Mouse (Mus musculus): ENCODE data around the gene Trim12a. TPM values are rescaled to one million over a fixed set of nuclear protein-coding genes. Genes with fewer than 3 reads are reported as not detected.
"Not testable (repeated sequence)": the region's sequence is repeated elsewhere in the genome, so short reads cannot be mapped to it uniquely, and the experiment has no call there.

Trim12a gene
- polyA plus RNA-seq (2015; fragmentation: Nextera tagmentation; extraction: Ambion mirVana) = 3.4 and 3.6 TPM in 2 replicates

- not testable (repeated sequence) for DNase-seq; H3K9me3 ChIP-seq (replicated peaks); H3K4me1 ChIP-seq (replicated peaks); H3K27me3 ChIP-seq; H3K36me3 ChIP-seq
- Histone ChIP-seq H3K4me3 (replicated peaks) (peak within 1 kb of the TSS; percentile 56), H3K4me2 (peak within 1 kb of the TSS; percentile 65), H3K9ac (peak within 1 kb of the TSS; percentile 12; the same call in 1 of the 2 replicates), H3K27ac (peak within 1 kb of the TSS; percentile 39; the same call in 1 of the 2 replicates)
- 15% methylated on average over 4 of the region's 4 CpGs for WGBS (ENCODE audit: insufficient replicate concordance)
- peak; percentile 98 for ATAC-seq (ENCODE audit: low read depth)
Observed at GRCm38 (mm10) chr7:104315369-104316080, at the start of gene Trim12a. Gene Trim12a, minus strand, starts transcription at chr7:104315466.

DNA sequence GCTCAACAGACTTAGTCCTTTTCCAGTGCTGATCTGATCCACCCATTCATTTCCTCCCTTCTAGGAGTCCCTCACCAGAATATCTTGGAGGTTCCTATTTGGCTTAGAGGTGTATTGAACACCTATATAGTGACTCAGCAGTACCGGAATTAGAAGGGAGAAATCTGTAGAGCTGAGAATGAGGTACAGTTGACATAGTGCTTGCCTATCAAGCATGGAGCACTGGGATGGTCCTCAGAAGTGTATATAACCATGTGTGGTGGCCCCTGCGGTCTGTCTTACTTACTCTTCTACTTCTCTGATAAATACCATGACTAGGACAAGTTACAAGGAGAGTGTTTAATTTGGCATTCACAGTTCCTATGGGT is 38.3 kb upstream of the Trim12a start:
- peaks cover 15% of the 10 kb centered on the region for H3K4me1 ChIP-seq (replicated peaks)
- ATAC-seq (ENCODE audit: low read depth) (peak; percentile 36), DNase-seq (no peak)
- H3K27me3 ChIP-seq = no peaks in the 10 kb centered on the region
- WGBS (ENCODE audit: insufficient replicate concordance) = 73% methylated on average over 2 of the region's 2 CpGs
- H3K9me3 ChIP-seq (replicated peaks) = no peaks in the 10 kb centered on the region
- H3K27ac ChIP-seq = peak overlapping the region; percentile 41; the same call in 1 of the 2 replicates
- H3K4me2 ChIP-seq = peak overlapping the region; percentile 72
- no peaks in the 10 kb centered on the region for H3K36me3 ChIP-seq
- no peak overlapping the region; the same call in 1 of the 2 replicates for H3K9ac ChIP-seq
- H3K4me3 ChIP-seq (replicated peaks) = peak overlapping the region; percentile 62

DNA sequence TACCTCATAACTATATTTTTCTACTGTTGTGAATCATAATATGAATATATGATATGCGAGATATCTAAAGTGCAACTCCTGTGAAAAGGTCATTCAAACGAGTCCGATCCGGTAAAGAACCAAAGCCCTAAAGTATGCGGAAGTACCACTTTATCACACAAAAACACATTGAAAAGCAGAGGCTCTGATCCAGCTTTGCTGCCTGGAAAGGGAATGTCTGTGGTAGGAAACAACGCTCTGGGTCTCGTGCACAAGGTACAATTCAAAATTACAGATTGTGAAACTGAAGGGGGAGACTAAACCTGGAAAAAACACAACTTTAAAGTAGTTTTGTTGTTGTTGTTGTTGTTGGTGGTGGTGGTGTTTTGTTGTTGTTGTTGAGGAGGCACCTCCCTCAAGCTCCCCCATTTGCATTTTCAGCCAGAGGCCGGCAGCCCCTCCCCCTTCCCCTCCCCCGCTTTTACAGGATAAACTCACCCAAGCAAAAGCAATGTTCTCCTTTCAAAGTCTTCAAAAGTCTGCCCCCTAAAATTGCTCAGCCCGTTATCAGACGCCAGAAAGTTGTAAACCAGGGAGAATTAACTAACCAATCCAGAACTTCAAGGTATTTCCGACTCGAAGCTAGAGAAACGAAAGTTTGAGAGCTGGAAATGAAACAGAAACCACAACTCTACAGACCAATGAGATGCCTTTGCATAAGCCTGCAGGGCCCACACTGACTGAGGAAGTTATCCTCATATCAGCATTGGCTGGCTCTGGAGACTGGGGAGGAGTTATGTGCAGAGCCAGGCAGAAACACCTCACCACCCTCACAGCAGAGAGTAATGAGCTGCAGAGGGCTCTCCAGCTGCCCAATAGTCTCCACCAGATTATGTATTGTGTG is 37.7 kb upstream of the Trim12a start, which contains the start of gene Trim12c:
TSS of gene Trim12c (minus strand) at position 646 of the 883 bp plus-strand sequence.
- peak within 1 kb of the TSS; percentile 71 for H3K27ac ChIP-seq
- peak within 1 kb of the TSS; percentile 72 for H3K4me2 ChIP-seq
- peak within 1 kb of the TSS; percentile 64 for H3K9ac ChIP-seq
- peaks cover 15% of the 10 kb centered on the region for H3K4me1 ChIP-seq (replicated peaks)
- no peaks in the 10 kb centered on the region for H3K27me3 ChIP-seq
- peak; percentile 79 for DNase-seq
- no peaks in the 10 kb centered on the region for H3K36me3 ChIP-seq
- peak; percentile 100 for ATAC-seq (ENCODE audit: low read depth)
- WGBS (ENCODE audit: insufficient replicate concordance) = 2% methylated on average over 14 of the region's 14 CpGs
- H3K4me3 ChIP-seq (replicated peaks) = peak within 1 kb of the TSS; percentile 62
- no peaks in the 10 kb centered on the region for H3K9me3 ChIP-seq (replicated peaks)

GRCm38 (mm10) chr7:104348043-104348442 is 32.8 kb upstream of the Trim12a start:
- not testable (repeated sequence) for H3K4me1 ChIP-seq (replicated peaks); H3K4me3 ChIP-seq (replicated peaks); H3K27me3 ChIP-seq; DNase-seq; H3K9ac ChIP-seq; ATAC-seq (ENCODE audit: low read depth); H3K27ac ChIP-seq; H3K9me3 ChIP-seq (replicated peaks); H3K36me3 ChIP-seq; H3K4me2 ChIP-seq
- WGBS (ENCODE audit: insufficient replicate concordance) = 54% methylated on average over 4 of the region's 4 CpGs

GRCm38 (mm10) chr7:104340744-104341143 is 25.5 kb upstream of the Trim12a start:
- not testable (repeated sequence) for ATAC-seq (ENCODE audit: low read depth); H3K4me1 ChIP-seq (replicated peaks); H3K4me2 ChIP-seq; H3K9me3 ChIP-seq (replicated peaks); H3K27me3 ChIP-seq; H3K4me3 ChIP-seq (replicated peaks); H3K27ac ChIP-seq; DNase-seq; H3K9ac ChIP-seq; H3K36me3 ChIP-seq
- 64% methylated on average over 4 of the region's 4 CpGs for WGBS (ENCODE audit: insufficient replicate concordance)

- WGBS (ENCODE audit: insufficient replicate concordance) = 58% methylated on average over 3 of the region's 3 CpGs
- not testable (repeated sequence) for H3K9me3 ChIP-seq (replicated peaks); ATAC-seq (ENCODE audit: low read depth); H3K4me1 ChIP-seq (replicated peaks); H3K9ac ChIP-seq; H3K36me3 ChIP-seq; H3K27ac ChIP-seq; H3K4me3 ChIP-seq (replicated peaks); DNase-seq; H3K4me2 ChIP-seq; H3K27me3 ChIP-seq
Observed at GRCm38 (mm10) chr7:104335547-104335946, 20.3 kb upstream of the Trim12a start.

DNA sequence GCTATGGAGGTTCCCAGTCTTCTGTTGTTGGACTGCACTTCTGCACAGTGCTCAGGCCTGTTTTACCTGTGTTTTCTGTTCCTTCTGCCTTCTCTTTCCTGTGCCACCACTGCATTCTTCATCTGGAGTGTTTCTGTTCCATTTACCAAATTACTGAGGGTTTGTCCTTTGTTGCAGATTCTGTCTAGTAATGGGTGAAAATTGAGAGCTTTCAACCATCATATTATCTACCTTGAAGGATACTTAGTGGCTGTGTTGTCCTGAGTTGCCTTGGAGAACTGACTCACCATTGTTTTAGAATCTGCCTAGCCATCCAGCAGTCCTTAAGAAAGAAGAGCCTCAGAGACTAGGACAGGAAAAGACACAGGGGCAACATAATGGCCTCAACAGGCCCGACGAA is 13.9 kb upstream of the Trim12a start, which contains the start of gene Trim34b:
TSS of gene Trim34b (plus strand) at position 301 of the 400 bp plus-strand sequence.
- not testable (repeated sequence) for H3K4me1 ChIP-seq (replicated peaks); H3K4me3 ChIP-seq (replicated peaks); H3K27me3 ChIP-seq; H3K27ac ChIP-seq; H3K9me3 ChIP-seq (replicated peaks); H3K36me3 ChIP-seq; H3K4me2 ChIP-seq; DNase-seq; H3K9ac ChIP-seq; ATAC-seq (ENCODE audit: low read depth)
- 75% methylated on average over 2 of the region's 2 CpGs for WGBS (ENCODE audit: insufficient replicate concordance)

GRCm38 (mm10) chr7:104322028-104322427 is 6.8 kb upstream of the Trim12a start:
- 66% methylated on average over 9 of the region's 9 CpGs for WGBS (ENCODE audit: insufficient replicate concordance)
- Histone ChIP-seq H3K27ac (no peak overlapping the region), H3K4me1 (replicated peaks) (no peaks in the 10 kb centered on the region), H3K9ac (no peak overlapping the region), H3K27me3 (no peaks in the 10 kb centered on the region), H3K4me2 (no peak overlapping the region), H3K36me3 (no peaks in the 10 kb centered on the region), H3K4me3 (replicated peaks) (no peak overlapping the region), H3K9me3 (replicated peaks) (no peaks in the 10 kb centered on the region)
- no peak for ATAC-seq (ENCODE audit: low read depth)
- DNase-seq = no peak

GRCm38 (mm10) chr7:104314796-104315353 is 391 bp downstream of the Trim12a start:
- ATAC-seq (ENCODE audit: low read depth) = peak; percentile 81
- Histone ChIP-seq H3K9me3 (replicated peaks) (no peaks in the 10 kb centered on the region), H3K27ac (peak overlapping the region; percentile 39; the same call in 1 of the 2 replicates)

GRCm38 (mm10) chr7:104291638-104292400 is 23.4 kb downstream of the Trim12a start:
- Histone ChIP-seq H3K4me3 (replicated peaks) (no peak overlapping the region), H3K9me3 (replicated peaks) (no peaks in the 10 kb centered on the region), H3K4me1 (replicated peaks) (no peaks in the 10 kb centered on the region), H3K27me3 (no peaks in the 10 kb centered on the region), H3K9ac (no peak overlapping the region), H3K27ac (no peak overlapping the region), H3K4me2 (no peak overlapping the region), H3K36me3 (no peaks in the 10 kb centered on the region)
- WGBS (ENCODE audit: insufficient replicate concordance) = 65% methylated on average over 5 of the region's 5 CpGs
- DNase-seq (no peak), ATAC-seq (ENCODE audit: low read depth) (no peak)

More at GRCm38 (mm10) chr7:104314796-104315353, 391 bp downstream of the Trim12a start:
- Histone ChIP-seq H3K9ac (peak overlapping the region; percentile 12; the same call in 1 of the 2 replicates), H3K4me2 (peak overlapping the region; percentile 65), H3K27me3 (no peaks in the 10 kb centered on the region), H3K4me3 (replicated peaks) (peak overlapping the region; percentile 56), H3K36me3 (no peaks in the 10 kb centered on the region), H3K4me1 (replicated peaks) (0 out of 2 replicates have a peak, but pooled peaks cover 4% of the 10 kb centered on the region)
- DNase-seq = no peak
- 3% methylated on average over 15 of the region's 15 CpGs for WGBS (ENCODE audit: insufficient replicate concordance)
